Mouse (Mus musculus): ENCODE data around the gene Nip7. TPM values are rescaled to one million over a fixed set of nuclear protein-coding genes. Genes with fewer than 3 reads are reported as not detected.

The Nip7 gene
- total and polyA plus RNA-seq, 3 experiments = 166 to 231 (median 226) TPM

DNA sequence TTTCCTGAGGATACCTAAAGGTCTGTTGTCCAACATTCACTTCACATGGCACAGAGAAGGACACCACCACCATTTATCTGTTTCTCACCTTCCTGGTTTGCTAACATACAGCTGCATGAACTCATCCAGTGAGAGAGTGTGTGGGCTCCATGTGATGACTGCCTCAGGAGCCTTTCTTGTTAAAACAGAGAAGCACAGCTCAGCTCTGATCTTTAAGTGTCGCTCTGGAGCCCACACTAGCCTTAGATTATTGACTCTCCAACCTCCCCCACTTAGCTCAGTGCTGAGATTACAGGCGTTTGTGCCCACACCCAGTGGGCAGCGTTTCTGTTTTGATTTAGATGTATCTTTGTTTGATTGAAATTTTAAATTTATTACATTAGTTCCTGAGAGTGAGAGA is 48.9 kb upstream of the Nip7 start:
- peaks cover 0 to 8% of the 10 kb centered on the region in 2 experiments for H3K36me3 ChIP-seq (replicated peaks in 1 of 2; ENCODE audit: control insufficient read depth in 1 of 2, insufficient read depth in 1 of 2, low read length in 1 of 2)
- no peaks in the 10 kb centered on the region for H3K4me1 ChIP-seq (ENCODE audit: control insufficient read depth in 1 of 2, insufficient read depth in 2 of 2)
- no peak overlapping the region for H3K27ac ChIP-seq (ENCODE audit: insufficient read depth, low read depth)
- H3K4me3 ChIP-seq (replicated peaks in 1 of 3; ENCODE audit: low read depth in 2 of 3, low read length in 2 of 3, poor library complexity in 1 of 3) = no peak overlapping the region
- in situ Hi-C loops (cut with MboI; ENCODE audit: low pct_ligation_motif_present, low pct_unique_long_range_greater_than_20kb, low sequenced_read_pairs) = loop anchor here (10.0 kb wide), 1 partner anchor 283 kb away; no protein-coding TSS in a partner anchor
- no peaks in the 10 kb centered on the region for H3K79me2 ChIP-seq (replicated peaks; ENCODE audit: control insufficient read depth, extremely low read depth, insufficient read depth, poor library complexity, severe bottlenecking)
- TF ChIP-seq MEF2A (IDR thresholded peaks at IDR 0.05; ENCODE audit: borderline replicate concordance, low read depth, low read length) = no peak
- TF ChIP-seq ZC3H11A (IDR thresholded peaks at IDR 0.05; ENCODE audit: low read depth, low read length) = no peak
- TF ChIP-seq MYC (IDR thresholded peaks at IDR 0.05; ENCODE audit: low read depth, low read length) = no peak
- no peak for TF ChIP-seq ZNF384 (IDR thresholded peaks at IDR 0.05; ENCODE audit: low read depth, low read length)
- DNase-seq (ENCODE audit: extremely low read depth) = no peak
- H3K4me2 ChIP-seq (ENCODE audit: insufficient read depth, low read depth, poor library complexity, severe bottlenecking) = no peak overlapping the region
- dilution Hi-C loops (cut with MboI; ENCODE audit: extremely low pct_ligation_motif_present, extremely low pct_unique_long_range_greater_than_20kb, low sequenced_read_pairs) = no loop called here
- no peaks in the 10 kb centered on the region for H3K9me3 ChIP-seq (replicated peaks; ENCODE audit: low read length)
- no peak overlapping the region for H3K9ac ChIP-seq (ENCODE audit: insufficient read depth, low read depth)
- H3K27me3 ChIP-seq (replicated peaks) = no peaks in the 10 kb centered on the region

DNA sequence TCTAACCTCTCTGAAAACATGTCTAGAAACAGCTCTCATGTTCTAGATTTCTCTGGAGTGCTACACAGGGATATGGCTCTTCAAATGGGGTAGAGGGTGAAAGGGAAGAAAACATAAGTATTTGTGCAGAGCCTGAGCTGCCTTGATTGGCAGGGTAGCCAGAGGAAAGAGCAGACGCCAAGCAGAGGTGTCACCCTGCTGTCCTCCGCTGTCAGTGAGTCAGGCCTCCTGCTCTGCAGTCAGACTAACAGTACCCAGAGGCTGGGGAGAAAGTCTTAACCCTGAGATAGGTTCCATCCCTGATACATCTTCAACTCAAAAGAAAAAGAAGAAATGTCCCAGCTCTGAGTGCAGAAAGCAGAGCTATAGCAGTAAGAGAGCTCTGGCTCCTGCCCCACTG is 44.0 kb upstream of the Nip7 start:
- Histone ChIP-seq H3K4me1 (ENCODE audit: control insufficient read depth in 1 of 2, insufficient read depth in 2 of 2) (no peaks in the 10 kb centered on the region), H3K79me2 (replicated peaks; ENCODE audit: control insufficient read depth, extremely low read depth, insufficient read depth, poor library complexity, severe bottlenecking) (no peaks in the 10 kb centered on the region), H3K9ac (ENCODE audit: insufficient read depth, low read depth) (no peak overlapping the region), H3K36me3 (replicated peaks in 1 of 2; ENCODE audit: control insufficient read depth in 1 of 2, insufficient read depth in 1 of 2, low read length in 1 of 2) (peaks cover 0 to 5% of the 10 kb centered on the region in 2 experiments), H3K27me3 (replicated peaks) (no peaks in the 10 kb centered on the region), H3K9me3 (replicated peaks; ENCODE audit: low read length) (no peaks in the 10 kb centered on the region), H3K4me3 (replicated peaks in 1 of 3; ENCODE audit: low read depth in 2 of 3, low read length in 2 of 3, poor library complexity in 1 of 3) (no peak overlapping the region), H3K27ac (ENCODE audit: insufficient read depth, low read depth) (no peak overlapping the region), H3K4me2 (ENCODE audit: insufficient read depth, low read depth, poor library complexity, severe bottlenecking) (no peak overlapping the region)
- in situ Hi-C loops (cut with MboI; ENCODE audit: low pct_ligation_motif_present, low pct_unique_long_range_greater_than_20kb, low sequenced_read_pairs) (no loop called here), dilution Hi-C loops (cut with MboI; ENCODE audit: extremely low pct_ligation_motif_present, extremely low pct_unique_long_range_greater_than_20kb, low sequenced_read_pairs) (no loop called here)
- no peak for DNase-seq (ENCODE audit: extremely low read depth)
- TF ChIP-seq CHD2 (IDR thresholded peaks at IDR 0.05; ENCODE audit: low read length) = no peak

DNA sequence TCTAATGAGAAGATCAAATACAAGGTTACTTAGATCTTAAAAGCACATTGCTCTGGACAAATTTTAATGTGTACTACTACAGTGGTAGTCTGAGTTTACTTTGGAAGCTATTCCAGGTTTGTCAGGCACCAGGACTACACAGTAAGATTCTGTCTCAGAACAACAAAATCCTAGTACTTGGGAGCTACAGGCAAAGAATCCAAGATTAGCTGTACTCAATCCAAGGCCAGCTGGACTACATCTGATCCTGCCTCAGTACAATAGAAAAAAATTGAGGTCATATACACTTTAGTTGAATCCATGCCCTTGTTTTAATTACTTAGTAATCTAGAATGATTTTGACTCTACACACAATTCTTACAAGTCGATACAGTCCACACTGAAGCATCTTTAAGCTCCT is 41.8 kb upstream of the Nip7 start:
- Histone ChIP-seq H3K9me3 (replicated peaks; ENCODE audit: low read length) (no peaks in the 10 kb centered on the region), H3K79me2 (replicated peaks; ENCODE audit: control insufficient read depth, extremely low read depth, insufficient read depth, poor library complexity, severe bottlenecking) (no peaks in the 10 kb centered on the region), H3K9ac (ENCODE audit: insufficient read depth, low read depth) (no peak overlapping the region), H3K4me1 (ENCODE audit: control insufficient read depth in 1 of 2, insufficient read depth in 2 of 2) (no peaks in the 10 kb centered on the region), H3K4me2 (ENCODE audit: insufficient read depth, low read depth, poor library complexity, severe bottlenecking) (no peak overlapping the region), H3K27ac (ENCODE audit: insufficient read depth, low read depth) (no peak overlapping the region), H3K27me3 (replicated peaks) (peaks cover 1% of the 10 kb centered on the region), H3K4me3 (replicated peaks in 1 of 3; ENCODE audit: low read depth in 2 of 3, low read length in 2 of 3, poor library complexity in 1 of 3) (no peak overlapping the region), H3K36me3 (replicated peaks in 1 of 2; ENCODE audit: control insufficient read depth in 1 of 2, insufficient read depth in 1 of 2, low read length in 1 of 2) (peaks cover 0 to 3% of the 10 kb centered on the region in 2 experiments)
- in situ Hi-C loops (cut with MboI; ENCODE audit: low pct_ligation_motif_present, low pct_unique_long_range_greater_than_20kb, low sequenced_read_pairs) = no loop called here
- no peak for DNase-seq (ENCODE audit: extremely low read depth)
- TF ChIP-seq ZMIZ1 (IDR thresholded peaks at IDR 0.05; ENCODE audit: low read depth, low read length) (no peak), E2F4 (IDR thresholded peaks at IDR 0.05; ENCODE audit: insufficient replicate concordance, low read depth, low read length) (no peak), POLR2A (IDR thresholded peaks at IDR 0.05; ENCODE audit: low read depth, low read length) (no peak), MAZ (IDR thresholded peaks at IDR 0.05; ENCODE audit: low read depth, low read length) (no peak), CTCF (conservative IDR thresholded peaks at IDR 0.05 in 1 of 2, IDR thresholded peaks at IDR 0.05 in 1 of 2; ENCODE audit: low read depth in 2 of 2, low read length in 2 of 2) (no peak), SIN3A (IDR thresholded peaks at IDR 0.05; ENCODE audit: low read length) (no peak)
- dilution Hi-C loops (cut with MboI; ENCODE audit: extremely low pct_ligation_motif_present, extremely low pct_unique_long_range_greater_than_20kb, low sequenced_read_pairs) = no loop called here

Data from CH12.LX (cell line).